Mouse (Mus musculus) heart, embryonic 11.5 days (tissue): ENCODE results near the gene Tcf7l2. TPM values are rescaled to one million over a fixed set of nuclear protein-coding genes. Genes with fewer than 3 reads are reported as not detected.

ENCODE experiments used
- ATAC-seq: fragments of 200-750 bp; cut with Nextera tagmentation; replicated peaks from 2 replicates; pipeline ENCODE4 v1.8.0; 2017; ENCODE audit warnings: moderate library complexity; ENCODE audit not compliant: insufficient number of reproducible peaks, low FRiP score, low TSS enrichment
- H3K27ac ChIP-seq: fragments of 300-500 bp; sonication (generic); 2 replicates; pipeline ENCODE4 v1.5.1; 2014; ENCODE audit warnings: mild to moderate bottlenecking, low read depth, low read length
- H3K27me3 ChIP-seq: fragments of 300-500 bp; sonication (generic); 2 replicates; pipeline ENCODE4 v1.6.1; 2014; ENCODE audit warnings: mild to moderate bottlenecking, low read length, mixed read lengths; ENCODE audit not compliant: control insufficient read depth, insufficient read depth
- H3K36me3 ChIP-seq: fragments of 300-500 bp; sonication (generic); 2 replicates; pipeline ENCODE4 v1.6.1; 2014; ENCODE audit warnings: mild to moderate bottlenecking, low read length, moderate library complexity, mixed read lengths; ENCODE audit not compliant: control insufficient read depth, insufficient read depth
- H3K4me1 ChIP-seq: fragments of 300-500 bp; sonication (generic); 2 replicates; pipeline ENCODE4 v1.6.1; 2014; ENCODE audit warnings: low read length; ENCODE audit not compliant: control insufficient read depth, insufficient read depth
- H3K4me2 ChIP-seq: fragments of 300-500 bp; sonication (generic); 2 replicates; pipeline ENCODE4 v1.6.1; 2014; ENCODE audit warnings: mild to moderate bottlenecking, moderate library complexity
- H3K4me3 ChIP-seq: fragments of 300-500 bp; sonication (generic); 2 replicates; pipeline ENCODE4 v1.5.1; 2014; ENCODE audit warnings: low read depth, low read length
- H3K9ac ChIP-seq: fragments of 300-500 bp; sonication (generic); 2 replicates; pipeline ENCODE4 v1.6.1; 2014; ENCODE audit warnings: mild to moderate bottlenecking, low read depth, low read length, moderate library complexity
- H3K9me3 ChIP-seq: fragments of 300-500 bp; sonication (generic); replicated peaks from 2 replicates; pipeline ENCODE4 v1.6.1; 2016; ENCODE audit warnings: low read length; ENCODE audit not compliant: control insufficient read depth
- WGBS: fragments of 180-500 bp; shearing (Covaris S2); extraction: QIAGEN DNeasy Blood & Tissue Kit; methylation state at CpG from one replicate; pipeline ENCODE4 v1.1.7; 2014; ENCODE audit not compliant: insufficient replicate concordance; 5-methylcytosine and 5-hydroxymethylcytosine counted together
- polyA plus RNA-seq: library from polyadenylated mRNA; unstranded; fragments of >200 nt; fragmentation: Nextera tagmentation; extraction: Ambion mirVana; gene quantifications from 2 replicates; pipeline ENCODE4 v1.2.1, GENCODE M21; 2014

The Tcf7l2 gene
- polyA plus RNA-seq, 1 experiment from 2014 or later: 82.0 TPM

GRCm38 (mm10) chr19:55837924-55838323, 96.3 kb downstream of the Tcf7l2 start:
- H3K4me2 ChIP-seq: peak overlapping the region; percentile 4; the same call in 1 of the 2 replicates
- WGBS: 28% methylated on average over 9 of the region's 9 CpGs
- peak overlapping the region; percentile 75 for H3K27ac ChIP-seq
- H3K9me3 ChIP-seq: no peaks in the 10 kb centered on the region
- 0 out of 2 replicates have a peak overlapping the region, but pooled peaks have one; percentile 16 for H3K9ac ChIP-seq
- H3K4me1 ChIP-seq: peaks cover 53% of the 10 kb centered on the region
- H3K4me3 ChIP-seq: no peak overlapping the region
- no peak for ATAC-seq
- no peaks in the 10 kb centered on the region for H3K27me3 ChIP-seq
- H3K36me3 ChIP-seq: no peaks in the 10 kb centered on the region

GRCm38 (mm10) chr19:55838389-55839035, 96.9 kb downstream of the Tcf7l2 start:
- no peak overlapping the region for H3K4me3 ChIP-seq
- H3K9ac ChIP-seq: no peak overlapping the region
- no peak overlapping the region for H3K4me2 ChIP-seq
- no peak for ATAC-seq
- WGBS: 51% methylated on average over 5 of the region's 5 CpGs
- no peaks in the 10 kb centered on the region for H3K9me3 ChIP-seq
- H3K27ac ChIP-seq: peak overlapping the region; percentile 81
- no peaks in the 10 kb centered on the region for H3K36me3 ChIP-seq
- H3K4me1 ChIP-seq: peaks cover 53% of the 10 kb centered on the region
- H3K27me3 ChIP-seq: no peaks in the 10 kb centered on the region

GRCm38 (mm10) chr19:55839036-55839555, 97.5 kb downstream of the Tcf7l2 start:
- ATAC-seq: no peak
- Histone ChIP-seq H3K4me2 (no peak overlapping the region), H3K36me3 (no peaks in the 10 kb centered on the region), H3K9me3 (no peaks in the 10 kb centered on the region), H3K27ac (peak overlapping the region; percentile 81), H3K4me1 (peaks cover 53% of the 10 kb centered on the region), H3K27me3 (no peaks in the 10 kb centered on the region), H3K4me3 (no peak overlapping the region), H3K9ac (no peak overlapping the region)
- 44% methylated on average over 10 of the region's 10 CpGs for WGBS

GRCm38 (mm10) chr19:55840499-55841121, 99.0 kb downstream of the Tcf7l2 start:
- no peak for ATAC-seq
- H3K9me3 ChIP-seq: no peaks in the 10 kb centered on the region
- no peaks in the 10 kb centered on the region for H3K27me3 ChIP-seq
- H3K4me1 ChIP-seq: peaks cover 53% of the 10 kb centered on the region
- 70% methylated on average over 10 of the region's 10 CpGs for whole genome bisulfite sequencing
- H3K36me3 ChIP-seq: no peaks in the 10 kb centered on the region
- H3K9ac ChIP-seq: 0 out of 2 replicates have a peak overlapping the region, but pooled peaks have one; percentile 16
- no peak overlapping the region for H3K4me3 ChIP-seq
- H3K4me2 ChIP-seq: no peak overlapping the region
- H3K27ac ChIP-seq: no peak overlapping the region

GRCm38 (mm10) chr19:55842046-55842445, 100.4 kb downstream of the Tcf7l2 start:
- Histone ChIP-seq H3K9me3 (no peaks in the 10 kb centered on the region), H3K4me3 (no peak overlapping the region), H3K9ac (no peak overlapping the region), H3K36me3 (no peaks in the 10 kb centered on the region), H3K27me3 (no peaks in the 10 kb centered on the region), H3K4me2 (peak overlapping the region; percentile 41), H3K27ac (0 out of 2 replicates have a peak overlapping the region, but pooled peaks have one; percentile 15), H3K4me1 (peaks cover 59% of the 10 kb centered on the region)
- WGBS: 30% methylated on average over 7 of the region's 7 CpGs
- no peak for ATAC-seq

- WGBS: 84% methylated on average over 11 of the region's 11 CpGs
- Histone ChIP-seq H3K4me3 (no peak overlapping the region), H3K4me1 (peaks cover 48% of the 10 kb centered on the region), H3K9ac (no peak overlapping the region), H3K27ac (no peak overlapping the region), H3K27me3 (no peaks in the 10 kb centered on the region), H3K9me3 (no peaks in the 10 kb centered on the region), H3K36me3 (no peaks in the 10 kb centered on the region), H3K4me2 (no peak overlapping the region)
- no peak for ATAC-seq
Measured at GRCm38 (mm10) chr19:55843111-55843887, 101.7 kb downstream of the Tcf7l2 start.

- Histone ChIP-seq H3K4me3 (no peak overlapping the region), H3K9me3 (no peaks in the 10 kb centered on the region), H3K4me1 (peaks cover 35% of the 10 kb centered on the region), H3K27ac (no peak overlapping the region), H3K9ac (no peak overlapping the region), H3K4me2 (no peak overlapping the region), H3K36me3 (no peaks in the 10 kb centered on the region), H3K27me3 (no peaks in the 10 kb centered on the region)
- 89% methylated on average over 2 of the region's 2 CpGs for WGBS
- ATAC-seq: no peak
Measured at GRCm38 (mm10) chr19:55845702-55846101, 104.1 kb downstream of the Tcf7l2 start.

GRCm38 (mm10) chr19:55846256-55846655, 104.6 kb downstream of the Tcf7l2 start:
- Histone ChIP-seq H3K4me1 (peaks cover 29% of the 10 kb centered on the region), H3K27ac (no peak overlapping the region), H3K4me3 (no peak overlapping the region), H3K4me2 (no peak overlapping the region), H3K9ac (no peak overlapping the region), H3K36me3 (no peaks in the 10 kb centered on the region), H3K27me3 (no peaks in the 10 kb centered on the region), H3K9me3 (no peaks in the 10 kb centered on the region)
- ATAC-seq: no peak
- 69% methylated on average over 6 of the region's 6 CpGs for WGBS
